Mouse (Mus musculus) left cerebral cortex, postnatal 25 days (tissue): ENCODE data around the gene Eno2. TPM values are rescaled to one million over a fixed set of nuclear protein-coding genes. Genes with fewer than 3 reads are reported as not detected.

ENCODE experiments used
- DNase-seq, 2 experiments: peaks; one replicate each; pipeline ENCODE4 v3.0.0; 2022; ENCODE audit warnings: low spot score in 2 of 2, mixed read lengths in 1 of 2
- intact Hi-C: fragments of 180-260 bp; cut with DNase I; formaldehyde crosslinking; loops from one replicate; pipeline ENCODE4 v1.15.1; 2025
- total RNA-seq, 2 experiments: library from RNA; stranded (reverse); gene quantifications; 2 replicates each; pipeline ENCODE4 v1.2.3; 2021

Gene Eno2
- total RNA-seq, 2 experiments from 2014 or later, result 999 to 1,002 TPM

DNA sequence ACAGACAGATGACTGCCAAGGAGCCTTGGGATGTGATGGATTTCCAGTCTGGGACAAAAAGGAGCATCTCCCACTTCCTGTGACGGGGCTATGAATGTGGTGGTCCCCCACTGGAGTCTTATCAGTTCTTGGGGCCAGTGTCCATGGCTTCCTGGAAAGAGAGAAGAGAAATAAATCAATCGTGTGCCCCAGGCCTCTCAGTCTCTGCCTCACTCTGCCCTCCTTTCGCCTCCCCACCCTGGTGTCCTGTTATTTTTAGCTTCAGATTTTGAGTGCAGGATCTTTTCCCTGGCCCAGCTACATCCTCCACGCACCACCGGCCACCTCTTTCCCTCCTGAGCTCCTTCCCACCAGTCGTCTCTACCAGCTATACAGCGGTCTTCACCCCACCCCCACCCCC, 540 bp upstream of the Eno2 start:
- intact Hi-C loops, result no loop called here

DNA sequence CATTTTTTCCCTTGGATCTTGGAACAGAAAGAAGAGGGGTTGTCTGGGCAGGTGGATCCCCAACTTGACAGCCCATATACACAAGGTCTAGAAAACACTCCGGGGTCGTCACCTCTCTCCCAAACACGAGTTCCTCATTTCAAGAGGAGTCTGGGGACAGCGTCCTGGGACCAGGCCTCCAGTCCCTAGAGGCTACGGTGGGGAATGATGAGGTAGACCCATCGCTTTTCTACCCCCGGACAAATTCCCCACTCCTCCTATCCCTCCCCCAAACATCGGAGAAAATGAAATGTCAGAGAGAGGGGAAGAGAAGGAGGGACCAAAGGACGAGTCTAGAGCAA, 799 bp downstream of the Eno2 start:
- intact Hi-C loops, result loop anchor here (1.0 to 2.0 kb wide), 2 partner anchors 36 to 41 kb away; no protein-coding TSS in a partner anchor
- DNase-seq, result no peak

More for the DNA sequence above, 540 bp upstream of the Eno2 start:
- no peak for DNase-seq

- DNase-seq, result peak in 1 of 2 experiments; percentile 76
- intact Hi-C loops, result loop anchor here (2.0 kb wide), 1 partner anchor 37 kb away; no protein-coding TSS in a partner anchor
These were observed 1.4 kb downstream of the Eno2 start for GRCm38 (mm10) chr6:124767920-124768703.

- no peak for DNase-seq
- intact Hi-C loops, result no loop called here
These were observed 1.9 kb downstream of the Eno2 start for GRCm38 (mm10) chr6:124767536-124767919.

- no peak for DNase-seq
- intact Hi-C loops, result no loop called here
These were observed 3.5 kb downstream of the Eno2 start for GRCm38 (mm10) chr6:124765951-124766350.

DNA sequence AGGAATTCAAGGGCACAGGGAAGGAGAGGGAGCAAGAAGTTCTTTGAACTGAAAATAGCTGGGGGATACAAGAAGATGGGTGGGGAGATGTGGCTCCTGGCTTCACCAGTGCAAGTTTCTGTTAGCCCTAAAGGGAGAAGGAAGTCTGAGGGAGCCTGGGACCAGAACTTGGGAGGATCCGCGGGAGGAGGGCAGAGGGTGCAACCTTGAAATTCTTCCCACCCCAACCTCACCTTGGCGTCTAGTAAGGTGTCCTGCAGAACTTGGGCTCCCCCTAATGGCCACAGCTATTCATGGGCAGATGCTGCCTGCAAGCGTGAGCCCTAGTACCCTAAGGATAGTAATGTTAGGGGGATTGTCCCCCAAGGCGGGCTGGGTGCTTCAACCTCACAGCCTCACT, 10.2 kb downstream of the Eno2 start:
- intact Hi-C loops, result loop anchor here (2.0 to 5.0 kb wide), 3 partner anchors 14 to 97 kb away; partner anchors contain the start of genes Emg1, Lpcat3 and Phb2
- DNase-seq, result peak; percentile 83 to 86

GRCm38 (mm10) chr6:124758849-124759232, 10.6 kb downstream of the Eno2 start:
- no peak for DNase-seq
- intact Hi-C loops, result loop anchor here (2.0 to 5.0 kb wide), 3 partner anchors 14 to 97 kb away; partner anchors contain the start of genes Emg1, Lpcat3 and Phb2

GRCm38 (mm10) chr6:124757909-124758848, 11.3 kb downstream of the Eno2 start:
- intact Hi-C loops, result loop anchor here (2.0 to 5.0 kb wide), 3 partner anchors 13 to 96 kb away; partner anchors contain the start of genes Emg1, Lpcat3 and Phb2
- DNase-seq, result peak; percentile 66 to 77

DNA sequence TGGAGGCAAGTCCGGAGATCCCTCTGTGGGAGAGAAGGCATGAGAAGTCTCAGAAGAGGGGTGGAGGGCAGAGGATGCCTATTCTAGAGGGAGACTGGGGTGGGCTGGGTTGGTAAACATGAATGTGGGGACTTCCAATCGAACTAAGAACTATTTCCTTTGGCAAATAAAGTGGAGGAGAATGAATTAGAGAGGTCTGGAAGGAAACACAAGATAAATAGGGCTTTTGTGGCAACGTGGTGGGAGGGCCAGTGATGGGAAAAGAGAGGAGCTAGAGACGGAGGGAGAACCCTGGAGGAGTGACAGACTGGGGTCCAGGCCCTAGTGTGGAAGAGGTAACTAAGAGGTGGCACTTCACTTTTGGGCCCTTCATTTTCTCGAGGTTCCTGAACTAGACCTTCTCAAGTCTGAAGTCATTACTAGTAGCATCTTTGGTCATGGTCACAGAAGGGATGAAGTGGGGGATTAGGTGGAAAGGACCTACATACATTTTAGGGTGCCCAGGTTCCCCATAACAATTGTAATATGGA, 12.1 kb downstream of the Eno2 start:
- DNase-seq, result no peak
- intact Hi-C loops, result loop anchor here (5.0 kb wide), 2 partner anchors 45 to 95 kb away; partner anchors contain the start of genes Emg1, Lpcat3 and Phb2

GRCm38 (mm10) chr6:124756652-124757350, 12.7 kb downstream of the Eno2 start:
- intact Hi-C loops, result loop anchor here (5.0 kb wide), 2 partner anchors 44 to 94 kb away; partner anchors contain the start of genes Emg1, Lpcat3 and Phb2
- peak; percentile 76 to 79 for DNase-seq

DNA sequence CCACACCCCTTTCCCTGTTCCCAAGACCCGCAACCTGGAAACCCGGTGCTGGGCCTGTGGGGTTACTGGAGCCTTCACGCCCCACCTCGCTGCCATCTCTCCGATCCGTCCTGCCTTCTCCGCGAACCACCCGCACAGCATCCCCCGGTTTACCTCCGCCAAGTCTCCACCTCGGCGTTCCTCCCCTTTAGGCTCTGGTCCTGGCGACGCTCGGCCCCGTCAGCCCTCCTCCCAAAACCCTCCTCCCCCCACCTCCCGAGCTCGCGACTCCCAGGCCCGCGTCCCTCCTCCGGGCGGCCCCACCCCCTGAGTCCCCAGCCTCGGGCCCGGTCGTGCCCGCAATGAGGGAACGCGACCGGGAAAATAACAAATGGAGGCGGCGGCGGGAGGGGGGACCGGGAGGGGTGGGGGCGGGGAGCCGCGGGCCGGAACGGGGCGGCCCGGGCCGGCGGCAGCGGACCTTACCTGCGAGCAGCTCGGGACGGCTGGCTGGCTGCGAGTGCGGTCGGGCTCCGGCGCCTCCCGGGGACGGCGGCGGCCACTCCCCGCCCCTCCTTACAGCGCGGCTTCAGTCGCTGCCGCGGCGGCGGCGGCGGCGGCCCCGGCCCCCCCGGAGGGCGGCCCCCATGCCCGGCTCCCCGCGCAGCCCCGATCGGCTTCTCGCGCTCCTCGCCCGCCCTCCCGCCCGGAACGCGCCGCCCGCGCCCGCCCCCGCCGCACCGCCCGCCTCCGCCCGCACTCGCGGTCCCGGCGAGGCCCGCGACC, 13.5 kb downstream of the Eno2 start, which contains the start of the genes Gm45234 and Atn1:
Gene Gm45234 (minus strand): TSS at position 191 of the 765 bp plus-strand sequence.
Gene Atn1 (minus strand): TSS at position 694 of the 765 bp plus-strand sequence.
- DNase-seq, result peak in 1 of 2 experiments; percentile 55
- intact Hi-C loops, result loop anchor here (5.0 kb wide), 2 partner anchors 44 to 94 kb away; partner anchors contain the start of genes Emg1, Lpcat3 and Phb2

- no peak for DNase-seq
- intact Hi-C loops, result loop anchor here (5.0 kb wide), 2 partner anchors 43 to 93 kb away; partner anchors contain the start of genes Emg1, Lpcat3 and Phb2
These were observed 14.2 kb downstream of the Eno2 start for GRCm38 (mm10) chr6:124755306-124755705.

DNA sequence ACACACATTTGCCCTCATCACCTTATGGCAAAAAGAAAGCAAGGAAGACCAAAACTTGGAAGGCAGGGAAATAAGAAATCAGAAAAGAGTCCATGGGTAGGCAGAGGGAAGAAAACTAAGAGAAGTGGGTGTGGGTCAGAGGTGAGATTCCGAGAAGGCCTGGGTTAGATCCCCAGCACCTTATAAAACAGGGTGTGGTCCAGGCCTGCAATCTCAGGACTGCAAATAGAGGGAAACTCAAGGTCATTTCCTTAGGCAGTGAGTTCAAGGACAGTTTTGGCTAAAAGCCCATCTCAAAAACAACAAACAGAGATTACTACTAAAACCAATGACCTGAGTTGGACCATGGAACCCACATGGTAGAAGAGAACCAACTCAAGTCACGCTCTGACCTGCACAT, 15.6 kb downstream of the Eno2 start:
- DNase-seq, result no peak
- intact Hi-C loops, result no loop called here

DNA sequence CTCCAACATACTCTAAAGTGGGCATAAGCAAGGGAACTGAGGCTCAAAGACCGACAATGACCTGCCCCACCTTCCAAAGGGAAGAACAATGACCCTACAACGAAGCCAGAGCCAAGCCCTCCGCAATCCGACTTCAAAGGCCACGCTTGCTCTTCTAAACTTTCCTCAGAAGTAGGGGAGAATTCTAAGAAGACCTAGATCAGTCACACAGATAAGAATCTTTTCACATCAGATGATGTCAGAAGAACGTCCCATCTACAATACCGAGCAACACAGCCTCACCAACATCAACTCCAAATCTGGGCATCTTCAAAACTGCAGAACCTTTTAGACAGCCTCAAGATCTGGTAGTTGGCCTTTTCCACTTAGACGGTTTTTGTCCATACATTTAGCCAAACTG, 19.1 kb downstream of the Eno2 start:
- DNase-seq, result no peak
- intact Hi-C loops, result no loop called here

DNA sequence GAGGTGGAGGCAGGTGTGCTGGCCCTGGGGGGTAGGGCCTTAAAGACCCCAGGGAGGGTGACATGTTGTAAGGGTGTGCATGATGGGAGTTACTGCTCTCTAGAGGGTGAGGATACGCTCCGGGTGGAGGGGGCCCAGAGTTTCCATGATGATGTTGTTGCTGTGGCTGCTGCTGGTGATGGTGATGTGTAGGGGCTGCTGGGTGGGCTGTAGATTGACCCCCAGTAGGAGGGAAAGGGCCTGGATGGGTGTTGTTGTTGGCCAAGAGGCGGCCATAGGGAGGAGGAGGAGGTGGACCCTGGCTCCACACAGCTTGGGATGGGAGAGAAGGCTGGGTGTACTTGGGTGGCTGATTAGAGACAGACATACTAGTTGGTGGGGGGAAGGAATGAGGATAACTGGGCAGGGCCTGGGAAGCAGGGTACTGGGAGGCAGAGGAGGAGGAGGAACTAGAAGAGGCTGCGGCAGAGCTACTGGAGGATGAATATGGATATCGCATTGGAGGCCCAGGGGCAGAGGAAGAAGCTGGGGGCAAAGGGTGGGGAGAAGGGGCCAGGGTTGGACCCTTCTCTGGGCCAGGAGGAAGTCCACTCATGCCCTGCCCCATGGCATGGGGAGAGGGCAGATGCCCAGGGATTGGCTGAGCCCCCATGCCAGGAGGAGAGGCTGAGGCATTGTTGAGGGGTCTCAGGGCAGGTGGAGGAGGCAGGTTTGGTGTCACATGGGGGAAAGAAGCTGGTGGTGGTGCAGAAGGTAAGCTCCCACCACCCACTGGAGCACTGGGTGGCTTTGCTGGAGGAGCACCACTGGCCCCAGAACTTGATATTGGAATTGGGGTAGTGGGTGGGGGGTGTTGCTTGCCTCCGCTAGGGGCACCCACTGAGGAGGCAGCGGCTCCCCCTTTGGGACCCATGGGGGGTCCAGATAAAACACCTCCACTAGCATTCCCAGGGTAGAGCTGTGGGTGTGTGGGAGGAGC, 22.5 kb downstream of the Eno2 start:
- intact Hi-C loops, result no loop called here
- DNase-seq, result no peak

DNA sequence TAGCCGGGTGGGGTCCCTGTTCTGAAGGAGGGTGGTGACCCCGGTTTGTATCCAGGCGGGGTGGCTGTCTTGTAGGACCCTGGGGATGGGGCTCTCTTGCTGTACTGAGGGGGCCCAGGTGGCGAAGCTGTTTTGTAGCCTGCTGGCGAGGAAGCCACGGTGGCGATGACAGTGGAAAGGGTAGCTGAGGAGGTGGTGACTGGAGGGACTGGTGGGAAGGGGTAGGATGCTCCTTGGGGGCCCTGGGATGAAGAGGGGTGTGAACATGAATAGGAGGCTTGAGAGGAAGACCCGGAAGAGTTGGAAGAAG, 23.2 kb downstream of the Eno2 start:
- no peak for DNase-seq
- intact Hi-C loops, result no loop called here
